Mouse (Mus musculus): ENCODE measurements at regions not wholly inside any gene's neighbourhood (a gene's known extent, or its start where the extent isn't known, plus 50 kb on each side); places are given as distances from the start of the nearest gene placed in this dataset.
A peak's percentile ranks its signal among the peaks of the same experiment; 100 is the strongest.

- DNase-seq (ENCODE audit: low spot score in 2 of 2), result no peak
Measured at GRCm38 (mm10) chr6:50915166-50916030, 261.2 kb upstream of the Npvf start.

GRCm38 (mm10) chr6:50918248-50918647 is 264.0 kb upstream of the Npvf start:
- no peak for DNase-seq (ENCODE audit: low spot score in 2 of 2)

- no peak for DNase-seq (ENCODE audit: low spot score in 2 of 2)
Measured at GRCm38 (mm10) chr6:50922235-50922634, 268.0 kb upstream of the Npvf start.

GRCm38 (mm10) chr6:50924571-50924970 is 270.3 kb upstream of the Npvf start:
- no peak for DNase-seq (ENCODE audit: low spot score in 2 of 2)

DNA sequence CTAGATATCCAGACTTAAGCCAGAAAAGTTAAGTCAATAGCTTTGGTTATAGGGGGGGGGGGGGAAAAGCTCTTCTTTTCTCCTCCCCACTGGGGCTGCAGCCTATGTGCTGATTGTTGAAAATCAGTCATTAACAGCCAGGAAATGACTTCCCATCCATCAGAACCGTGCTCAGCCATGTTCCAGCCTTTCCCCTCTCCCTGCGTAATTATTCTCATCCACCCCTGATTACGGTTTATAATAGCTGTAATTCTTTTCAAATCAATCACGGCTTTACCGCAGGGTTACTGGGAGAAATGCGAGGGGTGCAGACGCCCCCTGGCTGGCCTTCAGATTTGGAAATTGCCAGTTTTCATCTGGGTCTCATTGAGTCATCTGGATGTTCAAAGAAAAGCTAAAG is 270.8 kb upstream of the Npvf start:
- DNase-seq (ENCODE audit: low spot score in 2 of 2), result no peak

DNA sequence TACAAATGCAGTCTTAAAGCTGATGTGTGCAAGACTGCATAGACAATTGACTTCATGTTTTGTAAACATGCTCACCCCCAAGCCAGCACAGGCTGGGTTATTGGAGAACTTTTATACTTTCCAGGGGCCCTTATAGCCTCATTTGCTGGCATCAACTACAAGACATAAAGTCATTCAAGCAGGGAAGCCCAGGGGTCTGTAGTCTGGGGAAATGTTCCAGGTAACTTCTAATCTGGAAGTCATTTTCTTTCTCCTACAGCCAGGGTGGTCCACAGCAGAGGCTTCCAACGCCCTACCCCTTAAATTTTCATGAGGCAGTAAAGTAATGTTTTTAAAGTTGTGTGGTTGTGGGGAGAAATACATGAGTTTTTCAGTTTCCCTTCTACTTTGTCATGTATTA is 272.1 kb upstream of the Npvf start:
- DNase-seq (ENCODE audit: low spot score in 2 of 2), result no peak

DNA sequence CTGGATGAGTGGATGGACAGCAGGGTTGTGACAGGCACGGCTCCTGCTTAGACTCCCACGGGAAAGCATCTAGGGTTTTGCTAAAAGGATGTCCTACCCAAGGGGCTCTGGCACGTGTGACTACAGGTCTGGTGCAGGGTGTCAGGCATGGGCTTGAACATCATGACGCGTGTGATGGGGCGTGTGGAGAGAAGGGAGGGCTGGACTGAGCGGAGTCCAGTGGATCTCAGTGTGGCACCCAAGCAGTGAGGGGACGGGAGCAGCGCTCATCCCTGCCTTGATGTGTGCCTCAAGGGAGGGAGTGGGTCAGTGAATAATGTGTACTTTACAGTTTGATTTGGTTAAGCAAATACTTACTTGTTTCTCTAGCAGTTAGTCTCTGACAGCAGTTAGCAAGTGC is 275.3 kb upstream of the Npvf start:
- no peak for DNase-seq (ENCODE audit: low spot score in 2 of 2)

- no peak for DNase-seq (ENCODE audit: low spot score in 2 of 2)
Measured at GRCm38 (mm10) chr6:50933510-50933909, 279.3 kb upstream of the Npvf start.

DNA sequence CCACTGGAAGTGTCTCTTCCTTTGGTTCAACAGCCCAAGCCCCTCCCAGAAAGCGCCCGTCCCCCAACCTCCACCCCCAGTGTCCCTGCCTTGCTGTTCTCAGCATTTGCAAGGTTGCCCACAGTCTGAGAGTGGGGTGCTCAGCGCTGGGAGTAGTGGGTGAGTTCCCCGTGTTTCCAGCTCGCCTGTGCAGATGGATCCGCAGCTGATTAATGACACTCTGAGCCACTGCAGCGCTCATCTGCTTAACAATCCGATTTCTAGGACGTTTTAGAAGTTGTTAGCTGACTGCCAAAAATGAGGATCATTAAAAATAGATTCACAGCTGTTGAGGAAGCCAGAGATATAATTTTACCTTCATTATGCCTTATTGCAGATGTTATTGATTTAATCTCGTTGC is 280.0 kb upstream of the Npvf start:
- DNase-seq (ENCODE audit: low spot score in 2 of 2), result no peak

DNA sequence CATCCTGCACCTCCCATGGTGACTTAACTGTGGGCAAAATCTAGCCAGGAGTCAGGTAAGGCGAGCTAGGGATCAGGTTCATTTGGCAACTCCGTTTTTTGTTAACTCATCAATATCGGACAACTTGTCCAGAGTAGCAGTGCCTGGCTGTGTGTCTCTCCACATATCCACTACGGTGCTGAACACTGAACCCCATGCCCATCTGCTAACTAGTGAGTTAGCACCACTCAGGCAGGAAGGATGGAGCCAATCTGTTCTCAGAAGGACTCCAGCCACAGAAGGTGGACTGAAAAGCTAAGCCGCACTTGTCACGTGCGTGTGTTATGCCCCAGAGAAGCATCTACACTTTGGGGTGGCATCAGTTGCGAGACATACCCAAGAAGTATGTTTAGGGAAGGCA is 282.1 kb upstream of the Npvf start:
- DNase-seq (ENCODE audit: low spot score in 2 of 2), result no peak

- peak; percentile 70 to 93 for DNase-seq (ENCODE audit: low spot score in 2 of 2)
Measured at GRCm38 (mm10) chr6:50937094-50937493, 282.9 kb upstream of the Npvf start.

- DNase-seq (ENCODE audit: low spot score in 2 of 2), result no peak
Measured at GRCm38 (mm10) chr6:50938879-50939278, 284.6 kb upstream of the Npvf start.

DNA sequence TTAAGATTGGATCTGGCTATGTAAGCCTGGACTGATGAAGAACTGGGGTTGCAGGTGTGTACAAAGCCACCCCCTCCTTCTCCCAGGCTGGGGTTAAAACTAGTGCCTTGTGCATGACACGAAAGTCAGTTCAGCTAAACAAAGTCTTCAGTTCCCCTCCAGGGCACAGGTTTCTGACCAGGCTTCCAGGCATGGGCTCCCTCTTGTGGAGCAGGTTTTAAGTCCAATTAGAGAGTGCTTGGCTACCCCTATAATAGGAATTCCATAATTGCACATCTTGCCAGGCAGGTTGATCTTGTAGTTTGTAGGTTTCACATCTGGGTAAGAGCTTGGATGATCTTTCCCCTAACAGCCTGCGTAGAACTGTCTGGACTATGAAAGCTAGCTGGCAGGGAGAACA is 285.2 kb upstream of the Npvf start:
- no peak for DNase-seq (ENCODE audit: low spot score in 2 of 2)

- no peak for DNase-seq (ENCODE audit: low spot score in 2 of 2)
Measured at GRCm38 (mm10) chr6:50940118-50940517, 285.9 kb upstream of the Npvf start.

GRCm38 (mm10) chr6:50940641-50941398 is 286.6 kb upstream of the Npvf start:
- no peak for DNase-seq (ENCODE audit: low spot score in 2 of 2)

DNA sequence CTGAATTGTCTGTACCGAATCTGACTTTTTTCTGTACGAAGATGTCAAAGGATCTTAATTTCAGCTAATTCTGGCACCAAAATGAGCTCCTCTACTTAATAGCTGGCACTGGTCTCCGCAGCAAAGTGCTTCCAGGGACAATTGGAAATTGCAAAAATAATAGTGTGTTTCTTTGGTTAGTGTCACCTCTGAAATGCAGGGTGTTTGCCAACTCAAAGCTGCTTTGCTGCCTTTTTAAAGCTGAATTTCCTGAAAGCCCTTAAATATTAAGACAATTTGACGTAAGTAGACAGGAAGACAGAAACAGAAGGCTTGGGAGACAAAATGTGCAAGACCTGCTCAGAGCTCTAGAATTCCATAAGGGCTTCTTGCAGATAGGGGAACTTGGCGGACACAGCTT is 288.5 kb upstream of the Npvf start:
- DNase-seq (ENCODE audit: low spot score in 2 of 2), result no peak

DNA sequence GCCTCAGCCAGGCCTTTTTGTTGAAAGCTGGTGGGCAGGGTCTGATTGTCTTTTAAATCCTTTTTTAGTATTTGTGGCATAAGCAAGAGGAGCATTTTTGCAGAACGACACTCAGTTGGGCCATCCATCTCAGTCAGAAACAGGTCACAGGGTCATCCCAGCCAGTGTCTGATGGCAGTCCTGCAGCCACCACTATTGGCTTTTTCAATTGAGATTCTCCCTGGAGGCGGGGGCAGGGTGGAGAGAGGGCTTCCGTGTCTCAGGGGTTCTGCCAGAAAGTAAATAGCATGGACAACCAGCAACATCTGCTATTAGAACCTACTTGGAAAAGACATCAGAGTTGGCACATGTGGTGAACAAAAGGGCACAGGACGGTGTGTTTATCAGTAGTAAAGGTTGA is 293.8 kb upstream of the Npvf start:
- DNase-seq (ENCODE audit: low spot score in 2 of 2), result no peak

GRCm38 (mm10) chr6:50949361-50949760 is 295.1 kb upstream of the Npvf start:
- no peak for DNase-seq (ENCODE audit: low spot score in 2 of 2)

GRCm38 (mm10) chr6:50949883-50950583 is 295.8 kb upstream of the Npvf start:
- DNase-seq (ENCODE audit: low spot score in 2 of 2), result no peak

GRCm38 (mm10) chr6:50957328-50957900 is 303.2 kb upstream of the Npvf start:
- no peak for DNase-seq (ENCODE audit: low spot score in 2 of 2)

GRCm38 (mm10) chr6:50960341-50960740 is 306.1 kb upstream of the Npvf start:
- no peak for DNase-seq (ENCODE audit: low spot score in 2 of 2)

- no peak for DNase-seq (ENCODE audit: low spot score in 2 of 2)
Measured at GRCm38 (mm10) chr6:50961592-50961991, 307.4 kb upstream of the Npvf start.
